Mouse (Mus musculus) adrenal gland, postnatal 25 days (tissue): ENCODE measurements around the gene Ace. TPM values are rescaled to one million over a fixed set of nuclear protein-coding genes. Genes with fewer than 3 reads are reported as not detected.
A peak's percentile ranks its signal among the peaks of the same experiment; 100 is the strongest.

Source experiments
- DNase-seq: peaks from one replicate; pipeline ENCODE4 v3.0.0; 2021; ENCODE audit warnings: mixed read lengths
- total RNA-seq: library from RNA; stranded (reverse); gene quantifications from 2 replicates; pipeline ENCODE4 v1.2.3, GENCODE M21; 2021

The Ace gene
- total RNA-seq, 1 experiment from 2014 or later = 8.2 TPM

DNA sequence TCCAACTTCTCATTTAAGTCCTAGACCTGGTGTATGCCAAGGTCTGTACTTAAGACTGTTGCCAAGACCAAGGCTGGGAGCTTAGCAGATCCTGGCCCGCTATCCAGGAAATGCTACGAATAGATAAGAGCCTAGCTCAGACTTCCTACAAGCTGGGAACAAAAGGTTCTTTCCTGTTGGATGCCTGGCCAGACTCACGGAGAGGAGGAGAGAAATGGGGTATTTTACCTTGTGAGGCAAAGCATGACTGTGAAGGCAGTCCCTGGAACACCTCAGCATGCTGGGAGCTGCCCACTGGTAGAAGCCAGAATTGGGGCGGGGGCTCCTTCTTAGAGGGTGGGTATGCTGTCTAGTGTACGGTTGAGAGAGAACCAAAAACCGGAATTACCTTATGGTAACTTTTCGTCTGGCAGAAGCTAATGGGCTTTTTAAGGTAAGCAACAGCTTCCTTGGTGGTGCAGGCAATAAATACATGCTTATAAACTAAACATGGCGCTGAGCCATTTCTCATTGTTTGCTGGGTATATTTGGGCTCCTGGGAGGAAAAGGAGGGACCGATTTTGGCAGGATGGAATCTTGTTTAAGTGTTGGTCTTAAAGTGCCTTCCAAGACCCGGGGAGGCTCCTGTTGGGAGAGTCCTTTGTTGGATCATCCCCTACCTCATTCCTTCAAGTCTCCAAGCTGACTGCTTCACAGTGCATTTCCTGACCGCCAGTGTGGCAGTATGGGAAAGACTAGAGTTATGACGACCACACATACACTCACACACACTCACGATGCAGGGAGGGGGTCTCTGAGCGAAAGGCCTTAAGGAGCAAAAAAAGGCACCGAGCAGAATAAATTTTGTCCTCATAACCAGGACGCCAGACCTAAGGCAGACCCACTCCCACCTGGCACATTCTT is 22.7 kb upstream of the Ace start:
- no peak for DNase-seq

DNA sequence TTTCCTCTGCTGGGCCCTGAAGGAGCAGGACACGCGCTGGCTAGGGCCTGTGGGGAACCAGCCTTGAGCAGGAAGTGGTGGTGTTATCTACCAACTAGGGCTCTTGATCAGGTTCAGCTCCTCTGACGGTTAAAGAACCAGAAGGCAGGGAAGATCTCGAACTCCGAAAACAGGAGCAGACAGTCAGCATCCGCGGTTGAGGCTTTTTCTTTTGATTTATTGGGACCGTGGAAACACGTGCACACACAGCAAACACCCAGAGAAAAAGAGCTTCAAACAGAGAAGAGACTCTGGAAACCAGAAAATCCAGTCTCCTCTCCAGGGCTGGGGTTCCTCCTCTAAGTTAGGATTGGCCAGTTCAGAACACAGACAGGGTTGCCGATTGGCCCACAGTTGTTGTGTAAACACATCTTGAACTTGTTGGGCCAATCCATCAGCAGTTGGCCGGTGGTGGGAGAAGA is 21.0 kb upstream of the Ace start:
- no peak for DNase-seq

DNA sequence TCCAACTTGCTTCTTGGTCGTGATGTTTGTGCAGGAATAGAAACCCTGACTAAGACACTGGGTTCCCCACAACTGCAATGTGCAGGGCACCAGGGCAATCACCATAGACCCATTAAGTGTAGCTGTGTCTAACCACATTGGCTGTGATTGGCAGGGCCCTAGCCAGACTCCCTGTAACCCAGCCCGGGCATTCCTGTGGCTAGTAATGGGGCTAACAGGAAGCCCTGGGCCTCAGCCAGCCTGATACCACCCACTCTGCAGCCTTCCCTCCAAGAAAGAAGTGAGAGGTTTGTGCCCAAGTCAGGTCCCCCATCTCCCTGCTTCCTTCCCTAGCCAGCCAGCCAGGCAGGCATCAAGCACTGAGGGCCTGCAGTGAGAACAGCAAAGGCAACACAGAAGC is 19.5 kb upstream of the Ace start:
- no peak for DNase-seq

DNA sequence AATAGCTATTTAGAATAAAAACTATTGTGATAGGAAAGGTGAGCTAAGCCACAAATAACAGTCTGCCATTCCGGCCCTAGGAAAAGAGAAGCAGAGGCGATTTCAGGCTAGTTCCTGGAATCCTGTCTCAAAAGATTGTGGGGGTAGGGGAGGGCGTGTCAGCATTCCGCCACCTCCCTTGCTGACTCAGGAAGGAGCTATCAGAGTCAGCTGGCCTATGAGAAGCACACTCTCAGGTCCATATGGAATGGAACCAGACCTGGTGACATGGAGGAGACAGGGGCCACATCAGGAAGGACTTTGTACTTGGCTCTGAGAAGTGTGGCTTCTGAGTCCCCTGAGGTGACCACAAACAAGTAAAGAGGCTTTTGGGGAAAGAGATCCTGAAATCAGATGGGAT is 17.2 kb upstream of the Ace start:
- DNase-seq = no peak

DNA sequence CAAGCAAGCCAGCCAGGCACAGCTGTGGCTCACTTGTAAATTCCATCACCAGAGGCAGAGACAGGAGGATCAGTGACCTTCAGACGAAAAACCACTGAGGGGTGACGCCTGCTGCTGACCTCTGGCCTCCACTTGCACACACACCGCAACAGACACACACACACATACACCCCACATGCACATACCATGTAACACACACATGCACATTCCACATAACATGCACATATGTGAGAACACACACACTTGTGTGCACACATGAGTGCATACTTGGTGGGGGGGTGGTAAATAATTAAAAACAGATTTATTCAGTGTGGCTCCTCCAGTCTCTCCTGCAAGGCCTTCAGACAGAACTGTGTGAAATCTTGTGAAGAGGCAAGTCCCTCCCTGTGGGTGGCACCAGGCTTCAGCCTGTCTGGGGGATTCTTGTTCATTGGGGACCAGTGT is 16.1 kb upstream of the Ace start:
- DNase-seq = no peak

DNA sequence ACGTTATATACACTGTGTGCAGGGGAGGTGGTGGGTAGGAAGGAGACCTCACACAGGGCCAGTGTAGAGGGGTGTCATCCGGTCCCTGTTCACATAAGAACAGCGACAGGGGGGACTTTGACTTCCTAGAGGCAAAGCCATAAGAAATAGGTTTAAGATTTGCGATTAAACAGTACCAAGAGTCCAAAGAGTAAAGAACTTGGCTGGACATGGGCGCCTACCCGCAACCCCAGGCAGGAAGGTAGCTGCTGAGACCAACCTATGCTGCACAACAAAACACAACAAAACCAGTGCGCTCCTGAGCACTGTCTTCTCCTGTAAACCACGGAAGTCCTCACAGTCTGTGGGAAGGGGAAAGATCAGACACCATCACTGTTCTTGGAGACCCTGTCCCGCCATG is 15.6 kb upstream of the Ace start:
- DNase-seq = no peak

DNA sequence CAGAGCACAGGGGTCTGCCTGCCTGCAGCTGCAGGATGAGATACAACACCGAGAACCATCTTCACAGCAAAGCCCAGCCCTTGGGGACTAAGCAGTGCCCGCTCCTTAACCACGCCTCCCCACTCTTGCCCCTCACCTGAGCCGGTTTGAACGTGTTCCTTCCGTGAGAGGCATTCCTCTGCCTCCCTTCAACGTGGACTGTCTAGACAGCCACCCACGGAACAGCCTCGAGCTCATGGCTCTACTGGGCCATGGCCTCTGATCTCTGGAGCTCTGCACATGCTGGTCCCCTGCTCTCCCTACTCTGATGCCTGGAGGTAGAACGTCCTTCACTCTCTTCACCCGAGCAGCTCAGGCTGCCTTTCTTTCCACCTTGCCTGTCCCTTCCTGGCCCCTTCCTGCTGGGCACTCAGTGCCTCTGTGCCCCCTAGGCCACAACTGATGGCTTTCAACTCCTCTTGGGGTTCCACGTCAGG is 14.8 kb upstream of the Ace start, which contains the start of gene Cyb561:
TSS of gene Cyb561 (minus strand) at position 426 of the 476 bp plus-strand sequence.
- DNase-seq = no peak

DNA sequence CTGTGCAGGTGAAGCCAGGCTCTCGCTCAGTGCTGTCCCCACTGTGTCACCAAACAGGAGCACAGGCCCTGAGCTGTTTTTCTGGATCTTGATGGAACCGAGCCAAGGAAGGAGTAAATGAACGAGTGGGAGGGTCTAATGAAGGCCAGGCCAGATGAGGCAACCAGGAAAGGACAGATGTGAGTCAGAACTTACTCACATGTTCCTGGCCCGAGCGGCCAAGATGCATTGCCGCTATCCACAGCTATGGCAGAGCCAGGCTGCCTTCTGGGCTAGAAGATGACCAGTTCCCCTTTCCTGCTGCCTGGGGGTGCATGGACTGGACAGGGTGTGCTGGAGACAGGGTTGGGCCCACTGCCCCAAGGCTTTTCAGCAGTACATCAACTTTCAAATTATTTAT is 14.3 kb upstream of the Ace start:
- peak; percentile 71 for DNase-seq

DNA sequence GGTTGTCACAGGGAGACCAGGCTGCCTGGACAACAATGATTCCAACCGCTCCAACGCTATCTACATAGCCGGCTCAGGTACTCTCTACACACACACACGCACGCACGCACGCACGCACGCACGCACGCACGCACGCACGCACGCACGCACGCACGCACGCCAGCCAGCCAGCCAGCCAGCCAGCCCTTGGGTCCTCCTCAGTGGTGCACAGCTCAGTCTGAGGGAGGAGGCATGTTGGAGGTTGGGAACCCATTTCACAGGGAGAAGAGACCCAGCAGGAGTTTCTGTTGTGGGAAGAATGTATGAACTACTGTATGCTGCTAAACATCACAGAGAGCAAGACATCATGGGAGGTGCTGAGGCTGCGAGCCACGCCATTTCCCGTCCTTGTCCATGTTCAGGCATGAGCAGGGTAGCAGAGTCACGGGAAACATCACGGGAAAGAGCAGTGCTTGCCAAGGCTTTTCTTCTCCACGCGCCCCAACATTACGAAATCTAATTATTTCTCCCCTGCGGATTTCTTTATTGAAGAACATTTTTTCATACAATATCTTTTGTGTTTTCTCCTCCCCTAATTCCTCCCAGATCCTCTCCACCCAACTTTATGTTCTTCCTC is 11.8 kb upstream of the Ace start:
- no peak for DNase-seq

DNA sequence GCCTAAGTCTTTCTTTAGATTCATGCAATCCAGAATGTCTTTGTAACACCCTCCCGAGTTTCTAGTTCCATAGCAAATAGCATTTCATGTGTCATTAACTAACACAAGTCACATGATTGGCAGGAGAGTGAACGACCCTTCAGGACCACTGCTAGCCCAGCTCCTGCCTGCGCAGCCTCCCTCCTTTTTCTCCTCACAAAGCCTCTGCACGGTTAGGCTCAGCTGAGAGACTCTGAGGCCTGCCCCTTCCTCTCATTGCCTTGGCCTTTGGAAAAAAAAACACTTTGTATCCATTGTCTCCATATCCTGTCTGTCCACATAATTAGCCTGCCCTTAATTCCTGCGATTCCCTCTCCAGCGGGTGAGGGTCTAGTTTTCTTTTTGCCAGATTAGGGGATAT is 10.2 kb upstream of the Ace start:
- no peak for DNase-seq

DNA sequence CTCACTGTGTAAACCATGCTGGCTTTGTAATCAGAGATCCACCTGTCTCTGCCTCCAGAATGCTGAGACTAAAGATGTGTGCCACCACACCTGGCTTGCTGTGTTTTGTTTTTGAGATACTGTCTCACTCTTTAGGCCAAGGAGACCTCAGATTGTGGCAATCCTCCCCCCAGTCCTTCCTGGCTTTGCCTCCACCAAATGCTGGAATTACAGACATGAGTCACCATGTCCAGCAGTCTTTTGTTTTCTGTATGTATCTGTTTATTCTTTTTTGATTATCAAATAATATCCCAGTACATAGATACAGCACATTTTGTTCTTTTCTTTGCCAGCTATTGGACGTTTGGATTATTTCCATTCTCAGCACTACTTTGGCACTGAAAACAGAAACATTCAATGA is 9.2 kb upstream of the Ace start:
- no peak for DNase-seq

DNA sequence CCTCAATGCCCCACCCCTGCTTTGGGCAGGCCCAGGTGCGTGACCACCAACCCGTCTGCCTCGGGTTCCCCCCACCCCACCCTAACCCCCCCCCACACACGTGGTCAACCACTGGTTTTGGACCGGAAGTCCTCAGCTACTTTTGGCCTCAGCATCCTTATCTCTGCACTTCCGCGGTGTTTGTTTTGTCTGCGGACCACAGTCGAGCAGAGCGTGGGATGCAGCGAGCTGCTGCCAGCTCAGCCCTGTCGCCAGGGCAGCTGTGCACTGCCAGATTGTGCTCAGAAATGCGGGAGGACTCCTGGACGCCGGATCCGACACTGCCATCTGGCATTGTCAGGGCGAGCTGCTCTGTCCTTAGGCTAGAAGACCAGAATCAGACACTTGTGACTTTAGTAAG is 8.4 kb upstream of the Ace start:
- no peak for DNase-seq

DNA sequence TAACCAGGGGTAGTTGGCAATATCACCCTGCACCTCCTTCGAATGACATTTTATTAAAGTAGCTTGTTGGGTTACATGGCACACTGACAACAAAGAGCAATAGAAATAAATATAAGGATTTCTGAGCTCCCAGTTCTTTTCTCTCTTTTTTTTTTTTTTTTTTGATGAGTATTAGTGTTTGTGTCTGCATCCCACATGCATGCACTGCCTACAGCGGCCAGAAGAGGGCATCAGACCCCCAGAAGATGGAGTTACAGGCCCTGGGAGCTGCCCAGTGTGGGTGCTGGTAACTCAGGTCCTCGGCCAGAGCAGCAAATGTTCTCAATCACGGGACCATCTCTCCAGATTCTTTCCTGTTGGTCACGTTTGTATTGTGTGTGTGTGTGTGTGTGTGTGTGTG is 3.1 kb upstream of the Ace start:
- DNase-seq = no peak

DNA sequence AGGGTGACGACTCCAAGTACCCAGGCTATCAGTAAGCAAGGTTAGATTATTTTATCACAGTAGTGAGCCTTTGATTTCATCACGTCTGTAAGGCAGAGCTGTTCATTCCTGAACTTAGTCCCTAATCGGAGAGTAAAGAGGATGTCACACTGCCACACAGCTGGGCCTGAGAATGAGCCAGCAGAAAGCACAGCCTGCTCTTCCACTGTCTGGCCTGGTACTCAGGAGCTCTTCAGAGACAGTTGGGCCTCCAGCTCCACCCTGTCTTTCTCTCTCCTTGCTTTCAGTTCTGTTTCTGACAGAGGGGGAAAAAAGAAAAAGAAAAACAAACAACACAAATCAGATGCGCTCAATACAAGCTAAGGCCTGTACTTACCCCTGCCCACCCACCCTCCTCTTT is 1.5 kb upstream of the Ace start:
- DNase-seq = no peak

DNA sequence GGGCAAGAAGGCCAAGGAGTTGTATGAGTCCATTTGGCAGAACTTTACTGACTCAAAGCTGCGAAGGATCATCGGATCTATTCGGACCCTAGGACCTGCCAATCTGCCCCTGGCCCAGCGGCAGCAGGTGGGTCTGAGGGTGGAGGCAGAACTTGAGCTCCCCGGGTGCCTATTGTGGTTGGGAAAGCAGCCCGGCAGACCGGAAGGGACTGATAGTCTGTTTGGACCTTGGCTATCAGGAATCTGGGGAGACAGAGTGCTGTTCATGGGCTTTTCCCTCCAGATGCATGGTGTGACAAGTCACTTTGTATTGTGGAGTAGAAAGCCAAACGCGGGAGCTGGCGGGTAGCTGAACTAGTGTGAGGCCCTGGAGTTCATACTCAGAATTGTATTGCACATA is 1.2 kb downstream of the Ace start:
- no peak for DNase-seq

DNA sequence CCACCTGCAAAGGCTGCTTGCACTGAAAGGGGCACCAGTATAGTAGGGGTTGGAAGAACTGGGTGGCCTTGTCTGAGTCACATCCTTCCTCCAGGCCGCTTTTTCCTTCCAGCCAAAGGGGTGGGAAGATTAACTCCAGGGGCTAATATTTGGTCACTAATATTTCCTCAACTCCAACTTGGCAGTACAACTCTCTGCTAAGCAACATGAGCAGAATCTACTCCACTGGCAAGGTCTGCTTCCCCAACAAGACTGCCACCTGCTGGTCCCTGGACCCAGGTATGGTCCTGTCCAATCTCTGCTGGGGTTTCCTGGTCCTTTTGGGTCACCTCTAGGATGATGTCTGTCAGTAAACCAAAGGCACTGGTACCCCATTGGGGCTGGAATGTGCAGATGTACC is 1.8 kb downstream of the Ace start:
- peak; percentile 70 for DNase-seq

DNA sequence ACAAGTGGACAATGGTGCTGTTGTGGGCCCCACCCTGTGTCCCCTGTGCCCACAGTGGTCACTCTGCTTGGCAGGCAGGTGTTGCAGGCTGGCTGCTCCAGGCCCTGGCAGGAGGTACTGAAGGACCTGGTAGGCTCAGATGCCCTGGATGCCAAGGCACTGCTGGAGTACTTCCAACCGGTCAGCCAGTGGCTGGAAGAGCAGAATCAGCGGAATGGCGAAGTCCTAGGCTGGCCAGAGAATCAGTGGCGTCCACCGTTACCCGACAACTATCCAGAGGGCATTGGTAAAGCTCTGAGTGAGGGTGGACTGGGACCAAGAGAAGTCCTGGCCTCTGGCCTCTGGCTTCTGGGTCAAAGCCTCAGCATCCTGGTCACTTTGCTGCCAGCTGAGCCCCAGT is 6.8 kb downstream of the Ace start:
- DNase-seq = no peak

DNA sequence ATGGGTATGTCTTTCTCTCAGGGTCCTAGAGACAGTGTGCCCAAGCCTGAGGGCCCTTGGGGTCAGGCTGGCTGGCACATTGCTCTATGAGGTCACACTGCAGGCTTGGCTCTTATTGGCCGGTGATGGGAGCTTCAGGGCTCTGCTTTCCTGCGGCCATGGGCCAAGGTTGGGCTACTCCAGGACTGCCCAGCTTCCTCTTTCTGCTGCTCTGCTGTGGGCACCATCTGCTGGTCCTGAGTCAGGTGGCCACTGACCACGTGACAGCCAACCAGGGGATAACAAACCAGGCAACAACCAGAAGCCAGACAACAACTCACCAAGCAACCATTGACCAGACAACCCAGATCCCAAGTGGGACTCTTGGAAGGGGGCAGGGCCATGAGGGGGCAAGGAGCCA is 7.3 kb downstream of the Ace start:
- DNase-seq = no peak

DNA sequence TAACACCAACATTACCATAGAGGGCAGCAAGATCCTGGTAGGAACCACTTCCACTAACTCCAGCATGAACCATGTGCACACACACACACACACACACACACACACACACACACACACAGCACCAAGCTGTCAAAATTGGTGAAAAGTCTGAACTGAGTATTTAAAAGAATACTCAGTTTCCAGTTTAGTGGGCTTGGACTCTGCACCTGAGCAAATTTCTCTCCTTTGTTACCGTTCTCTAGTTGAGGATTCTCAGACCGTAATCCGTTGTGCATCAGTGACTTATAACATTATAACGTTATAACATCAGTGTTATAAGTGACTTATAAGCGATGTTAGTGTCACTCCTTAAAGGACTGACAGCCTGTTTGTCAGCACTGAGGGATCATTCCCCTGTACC is 7.9 kb downstream of the Ace start:
- DNase-seq = no peak

DNA sequence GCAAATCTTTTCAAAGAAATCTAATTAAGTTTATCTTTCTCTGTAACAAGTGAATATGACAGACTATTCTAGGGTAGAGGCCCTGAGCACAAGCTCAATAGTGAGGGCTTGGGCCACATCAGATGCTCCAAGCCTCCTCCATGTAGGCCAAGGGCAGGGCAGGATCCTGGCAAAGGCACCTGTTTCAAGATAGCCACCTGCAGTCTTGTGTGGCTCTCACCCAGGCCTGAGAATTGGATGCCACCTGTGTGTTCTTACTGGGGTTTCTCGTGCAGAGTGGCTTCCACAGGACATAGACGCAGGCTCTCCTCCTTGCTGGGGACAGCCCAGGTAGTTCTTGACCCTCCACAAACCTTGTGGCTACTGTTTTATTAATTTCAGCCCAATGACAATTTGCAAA is 10.5 kb downstream of the Ace start:
- DNase-seq = no peak

DNA sequence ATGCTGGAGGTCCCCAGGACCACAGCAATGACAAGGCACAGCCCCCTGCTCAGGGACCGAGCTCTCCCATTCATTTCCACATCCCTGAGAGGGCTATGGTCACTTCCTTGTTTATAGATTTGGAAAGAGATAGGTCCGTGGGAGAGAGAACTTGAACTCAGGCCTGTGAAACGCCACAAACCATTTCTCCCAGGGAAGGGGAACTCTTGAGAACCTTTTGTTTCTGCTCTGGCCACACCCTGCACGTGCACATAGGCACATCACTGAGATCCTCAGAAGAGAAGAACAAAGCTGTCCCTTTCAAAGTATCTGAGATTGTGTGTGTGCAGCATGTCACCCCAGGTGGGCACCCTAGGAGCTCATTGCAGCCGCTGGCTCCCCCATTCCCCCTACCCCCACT is 10.9 kb downstream of the Ace start:
- no peak for DNase-seq

DNA sequence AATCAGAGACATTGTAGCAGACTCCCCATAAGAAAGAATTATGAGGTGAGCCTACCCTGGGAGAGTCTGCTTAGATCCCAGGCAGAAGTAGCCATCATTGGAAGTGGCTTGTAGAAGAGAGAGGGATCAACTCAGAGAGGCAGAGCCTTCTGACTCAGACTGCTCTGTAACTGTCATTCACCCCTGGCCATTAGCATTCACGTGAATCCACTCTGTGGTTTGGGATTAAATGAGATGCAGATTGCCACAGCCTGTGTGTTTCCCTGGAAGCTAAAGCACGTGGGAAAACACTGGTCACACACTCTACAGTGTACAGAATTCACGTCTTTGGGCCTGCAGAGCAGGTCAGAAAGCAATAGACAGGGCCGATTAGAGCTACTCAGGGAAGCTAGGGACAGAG is 16.7 kb downstream of the Ace start:
- DNase-seq = no peak

DNA sequence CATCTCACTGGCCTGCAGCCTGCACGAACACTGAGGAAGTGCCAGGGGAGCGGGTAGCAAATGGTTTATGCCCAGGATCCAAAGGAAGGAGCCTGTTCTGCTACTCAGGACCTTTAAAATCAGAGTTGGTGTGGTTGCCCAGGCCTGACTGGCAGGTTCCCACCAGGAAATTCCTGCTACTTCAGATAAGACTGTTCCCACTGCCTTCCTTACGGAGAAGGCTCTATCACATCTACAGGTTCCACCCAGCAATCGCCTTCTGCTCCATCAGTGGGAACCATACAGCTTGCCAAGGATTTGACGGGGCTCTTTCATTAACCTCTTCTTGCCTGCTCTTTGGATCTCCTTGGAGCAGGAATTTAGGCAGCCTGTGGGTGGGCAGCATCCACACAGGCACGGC is 19.7 kb downstream of the Ace start:
- no peak for DNase-seq

DNA sequence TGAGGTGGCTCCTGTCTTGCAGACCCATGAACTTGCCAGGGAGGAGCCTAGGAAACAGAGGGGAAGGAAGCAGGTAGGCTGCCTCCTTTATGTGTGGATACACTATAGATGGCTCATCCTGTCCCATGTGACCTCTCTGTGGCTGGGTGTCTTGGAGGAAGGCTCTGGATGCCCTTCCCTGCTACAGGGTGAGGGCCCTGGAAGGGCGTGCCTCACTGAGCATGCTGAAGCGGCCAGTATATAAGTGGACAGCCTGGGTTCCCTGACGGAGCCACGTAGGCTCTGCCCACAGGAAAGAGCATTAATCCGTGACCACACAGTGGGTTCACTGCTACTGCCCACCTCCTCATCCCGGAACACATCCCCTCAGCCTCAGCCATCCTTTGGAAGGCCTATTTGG is 21.7 kb downstream of the Ace start:
- no peak for DNase-seq
